Mouse (Mus musculus) forebrain, embryonic 11.5 days (tissue): ENCODE results near the gene Sec61a2. TPM values are rescaled to one million over a fixed set of nuclear protein-coding genes. Genes with fewer than 3 reads are reported as not detected.

Experiments
- ATAC-seq: fragments of 200-750 bp; cut with Nextera tagmentation; replicated peaks from 2 replicates; pipeline ENCODE4 v1.8.0; 2017; ENCODE audit warnings: moderate TSS enrichment; ENCODE audit not compliant: low FRiP score
- DNase-seq: peaks from one replicate; pipeline ENCODE4 v3.0.0-alpha.2; 2017; ENCODE audit warnings: low spot score
- H3K27ac ChIP-seq: fragments of 300-500 bp; sonication (generic); 2 replicates; pipeline ENCODE4 v1.5.1; 2014; ENCODE audit warnings: low read depth, low read length
- H3K27me3 ChIP-seq: fragments of 300-500 bp; sonication (generic); 2 replicates; pipeline ENCODE4 v1.6.1; 2014; ENCODE audit warnings: mild to moderate bottlenecking, low read length, mixed read lengths; ENCODE audit not compliant: control insufficient read depth, insufficient read depth
- H3K36me3 ChIP-seq: fragments of 300-500 bp; sonication (generic); 2 replicates; pipeline ENCODE4 v1.6.1; 2014; ENCODE audit warnings: mild to moderate bottlenecking, low read length, moderate library complexity, mixed read lengths; ENCODE audit not compliant: control insufficient read depth, insufficient read depth
- H3K4me1 ChIP-seq: fragments of 300-500 bp; sonication (generic); replicated peaks from 2 replicates; pipeline ENCODE4 v1.6.1; 2014; ENCODE audit warnings: low read length, mixed read lengths; ENCODE audit not compliant: control insufficient read depth, insufficient read depth
- H3K4me2 ChIP-seq: fragments of 300-500 bp; sonication (generic); 2 replicates; pipeline ENCODE4 v1.6.1; 2014; ENCODE audit warnings: low read depth, mild to moderate bottlenecking, low read length, moderate library complexity, mixed read lengths; ENCODE audit not compliant: severe bottlenecking
- H3K4me3 ChIP-seq: fragments of 300-500 bp; sonication (generic); 2 replicates; pipeline ENCODE4 v1.5.1; 2014; ENCODE audit warnings: low read depth, low read length
- H3K9ac ChIP-seq: fragments of 300-500 bp; sonication (generic); 2 replicates; pipeline ENCODE4 v1.6.1; 2014; ENCODE audit warnings: low read length
- H3K9me3 ChIP-seq: fragments of 300-500 bp; sonication (generic); 2 replicates; pipeline ENCODE4 v1.6.1; 2016; ENCODE audit warnings: low read length, mixed read lengths; ENCODE audit not compliant: control insufficient read depth
- WGBS: fragments of 180-500 bp; shearing (Covaris S2); extraction: QIAGEN DNeasy Blood & Tissue Kit; methylation state at CpG from one replicate; pipeline ENCODE4 v1.1.7; 2014; 5-methylcytosine and 5-hydroxymethylcytosine counted together
- polyA plus RNA-seq: library from polyadenylated mRNA; unstranded; fragments of >200 nt; fragmentation: Nextera tagmentation; extraction: Ambion mirVana; gene quantifications from 2 replicates; pipeline ENCODE4 v1.2.1, GENCODE M21; 2014

The Sec61a2 gene
- polyA plus RNA-seq, 1 experiment from 2014 or later = 88.3 TPM

DNA sequence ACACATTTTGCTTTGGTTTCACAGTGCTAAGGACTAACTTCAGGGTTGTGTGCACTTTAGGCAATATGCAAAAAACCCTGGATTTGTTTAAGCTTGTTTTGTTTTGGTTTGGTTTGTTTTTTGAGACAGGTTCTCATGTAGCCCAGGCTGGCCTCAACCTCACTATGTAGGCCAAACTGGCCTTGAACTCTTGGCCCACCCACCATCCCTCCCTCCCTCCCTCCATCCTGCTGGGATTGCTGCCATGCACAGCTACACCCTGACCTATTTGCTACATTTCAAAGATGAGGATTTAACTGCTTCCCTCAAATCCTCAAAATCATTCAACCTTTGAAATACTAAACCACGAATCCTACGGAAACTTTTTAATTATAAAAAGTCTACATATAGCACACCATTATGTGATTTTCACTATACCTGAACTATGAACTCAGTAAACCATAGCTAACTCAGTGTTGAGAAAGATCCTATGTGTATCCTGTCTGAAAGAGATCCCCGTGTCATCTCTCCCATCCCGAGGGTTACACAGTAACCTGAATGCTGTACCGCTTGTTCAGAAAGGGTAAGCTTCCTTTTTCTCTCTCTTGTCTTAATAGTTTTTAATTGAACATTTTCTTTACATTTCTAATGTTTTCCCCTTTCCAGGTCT, 69.8 kb downstream of the Sec61a2 start:
- no peak overlapping the region for H3K9ac ChIP-seq
- no peak overlapping the region for H3K4me3 ChIP-seq
- no peak overlapping the region for H3K4me2 ChIP-seq
- H3K27me3 ChIP-seq = no peaks in the 10 kb centered on the region
- no peaks in the 10 kb centered on the region for H3K9me3 ChIP-seq
- ATAC-seq (no peak), DNase-seq (no peak)
- 95% methylated on average over 5 of the region's 5 CpGs for WGBS
- H3K36me3 ChIP-seq = peaks cover 5% of the 10 kb centered on the region; the same call in 1 of the 2 replicates
- no peak overlapping the region for H3K27ac ChIP-seq
- no peaks in the 10 kb centered on the region for H3K4me1 ChIP-seq

GRCm38 (mm10) chr2:5824685-5825084, 70.5 kb downstream of the Sec61a2 start:
- no peaks in the 10 kb centered on the region for H3K27me3 ChIP-seq
- DNase-seq (no peak), ATAC-seq (no peak)
- no peak overlapping the region for H3K27ac ChIP-seq
- no peaks in the 10 kb centered on the region for H3K9me3 ChIP-seq
- H3K36me3 ChIP-seq = peaks cover 7% of the 10 kb centered on the region; the same call in 1 of the 2 replicates
- 87% methylated on average over 5 of the region's 5 CpGs for WGBS
- no peak overlapping the region for H3K4me2 ChIP-seq
- no peak overlapping the region for H3K4me3 ChIP-seq
- H3K4me1 ChIP-seq = no peaks in the 10 kb centered on the region
- no peak overlapping the region for H3K9ac ChIP-seq

GRCm38 (mm10) chr2:5824213-5824612, 71.0 kb downstream of the Sec61a2 start:
- DNase-seq (no peak), ATAC-seq (no peak)
- H3K9me3 ChIP-seq = no peaks in the 10 kb centered on the region
- no peak overlapping the region for H3K27ac ChIP-seq
- H3K9ac ChIP-seq = no peak overlapping the region
- no peaks in the 10 kb centered on the region for H3K27me3 ChIP-seq
- no peak overlapping the region for H3K4me2 ChIP-seq
- no peaks in the 10 kb centered on the region for H3K4me1 ChIP-seq
- WGBS = 30% methylated on average over 1 of the region's 1 CpGs
- peaks cover 7% of the 10 kb centered on the region; the same call in 1 of the 2 replicates for H3K36me3 ChIP-seq
- H3K4me3 ChIP-seq = no peak overlapping the region

- DNase-seq (no peak), ATAC-seq (no peak)
- WGBS = 96% methylated on average over 6 of the region's 6 CpGs
- Histone ChIP-seq H3K4me2 (no peak overlapping the region), H3K27me3 (no peaks in the 10 kb centered on the region), H3K4me1 (no peaks in the 10 kb centered on the region), H3K27ac (no peak overlapping the region), H3K36me3 (peaks cover 9% of the 10 kb centered on the region; the same call in 1 of the 2 replicates), H3K4me3 (no peak overlapping the region), H3K9me3 (no peaks in the 10 kb centered on the region), H3K9ac (no peak overlapping the region)
These were observed 72.8 kb downstream of the Sec61a2 start for GRCm38 (mm10) chr2:5822449-5822848.

- Histone ChIP-seq H3K4me3 (no peak overlapping the region), H3K27me3 (no peaks in the 10 kb centered on the region), H3K27ac (no peak overlapping the region), H3K36me3 (peaks cover 9% of the 10 kb centered on the region), H3K9ac (no peak overlapping the region), H3K9me3 (no peaks in the 10 kb centered on the region), H3K4me2 (no peak overlapping the region), H3K4me1 (no peaks in the 10 kb centered on the region)
- ATAC-seq (no peak), DNase-seq (no peak)
- 94% methylated on average over 10 of the region's 10 CpGs for WGBS
These were observed 74.0 kb downstream of the Sec61a2 start for GRCm38 (mm10) chr2:5821264-5821663.

Other genes starting within 250 kb of the Sec61a2 start
- 2.1 and 2.2 TPM in 2 replicates for gene Camk1d, start 180.9 kb downstream of the Sec61a2 start, polyA plus RNA-seq
- 90.5 and 103 TPM in 2 replicates for gene Nudt5, start 50.4 kb downstream of the Sec61a2 start, polyA plus RNA-seq
- gene Cdc123, start 50.3 kb downstream of the Sec61a2 start, polyA plus RNA-seq = 339 and 340 TPM in 2 replicates
- gene Gm13199, start 32.5 kb downstream of the Sec61a2 start, polyA plus RNA-seq = 2.3 and 2.9 TPM in 2 replicates
- gene Dhtkd1, start 47.4 kb upstream of the Sec61a2 start, polyA plus RNA-seq = 4.0 and 5.0 TPM in 2 replicates
- gene Upf2, start 56.0 kb upstream of the Sec61a2 start, polyA plus RNA-seq = 13.5 and 14.2 TPM in 2 replicates
- 2.8 and 3.8 TPM in 2 replicates for gene Proser2, start 234.8 kb upstream of the Sec61a2 start, polyA plus RNA-seq